Comparison of ENCODE assay signal across 9 mouse cellular contexts in genomic region chr10:74920853-74921567, GRCm38 (mm10). TPM values are rescaled to one million over a fixed set of nuclear protein-coding genes. Genes with fewer than 3 reads are reported as not detected.
DNase-seq lines count a peak whose midpoint lies in the region; ATAC-seq and TF ChIP-seq lines count a peak whose summit lies in the region.
"Had no signal": no experiment of that assay in that cellular context is flagged by ENCODE, and none has a peak within 500 bp of the region (broad histone marks: within the 10 kb centered on the region; RNA-seq: fewer than 3 reads in every experiment).

No protein-coding gene starts in this region.

- WGBS in forebrain, embryonic 16.5 days: 43% methylated on average over 17 of the region's 17 CpGs
- WGBS in intestine, embryonic 15.5 days: 34% methylated on average over 17 of the region's 17 CpGs
- 36% methylated on average over 17 of the region's 17 CpGs for WGBS in liver, postnatal 0 days (ENCODE audit: insufficient replicate concordance)
- 42% methylated on average over 17 of the region's 17 CpGs for WGBS in olfactory bulb, adult 2 months

- no peaks in the 10 kb centered on the region for H3K9me3 ChIP-seq in forebrain, embryonic 16.5 days (ENCODE audit: control insufficient read depth, low read length)
- no peaks in the 10 kb centered on the region for H3K9me3 ChIP-seq in intestine, embryonic 15.5 days
- H3K9me3 ChIP-seq in liver, postnatal 0 days (ENCODE audit: low read length): no peaks in the 10 kb centered on the region
- H3K9me3 ChIP-seq: liver, embryonic 15.5 days had no signal

- peak; percentile 53 for ATAC-seq in forebrain, embryonic 16.5 days
- ATAC-seq in intestine, embryonic 15.5 days: peak; percentile 73
- ATAC-seq in liver, postnatal 0 days: no peak

- no peak overlapping the region for H3K9ac ChIP-seq in forebrain, embryonic 16.5 days (replicated peaks; ENCODE audit: low read depth, low read length)
- H3K9ac ChIP-seq in intestine, embryonic 15.5 days: no peak overlapping the region
- no peak overlapping the region for H3K9ac ChIP-seq in liver, postnatal 0 days (replicated peaks)
- H3K9ac ChIP-seq: liver, embryonic 15.5 days had no signal

- H3K4me2 ChIP-seq in forebrain, embryonic 16.5 days (ENCODE audit: low read length): no peak overlapping the region
- no peak overlapping the region; the same call in 1 of the 2 replicates for H3K4me2 ChIP-seq in intestine, embryonic 15.5 days (replicated peaks)
- no peak overlapping the region for H3K4me2 ChIP-seq in liver, postnatal 0 days (ENCODE audit: low read depth, low read length)
- H3K4me2 ChIP-seq: liver, embryonic 15.5 days had no signal

- H3K4me1 ChIP-seq in forebrain, embryonic 16.5 days (replicated peaks; ENCODE audit: control insufficient read depth, insufficient read depth, low read length): peaks cover 6% of the 10 kb centered on the region; the same call in 1 of the 2 replicates
- peaks cover 4% of the 10 kb centered on the region; the same call in 1 of the 2 replicates for H3K4me1 ChIP-seq in intestine, embryonic 15.5 days (replicated peaks)
- H3K4me1 ChIP-seq in liver, postnatal 0 days (ENCODE audit: insufficient read depth): no peaks in the 10 kb centered on the region
- H3K4me1 ChIP-seq in olfactory bulb, adult 2 months (ENCODE audit: control insufficient read depth, insufficient read depth, low read length): peaks cover 12% of the 10 kb centered on the region
- H3K4me1 ChIP-seq: liver, embryonic 15.5 days had no signal

- TF ChIP-seq EP300 in liver, postnatal 0 days (IDR thresholded peaks at IDR 0.05; ENCODE audit: low read depth): no peak

- no peaks in the 10 kb centered on the region for H3K36me3 ChIP-seq in forebrain, embryonic 16.5 days (ENCODE audit: control insufficient read depth, insufficient read depth)
- H3K36me3 ChIP-seq in intestine, embryonic 15.5 days: no peaks in the 10 kb centered on the region
- H3K36me3 ChIP-seq in liver, postnatal 0 days (replicated peaks; ENCODE audit: insufficient read depth, low read length): no peaks in the 10 kb centered on the region
- H3K36me3 ChIP-seq: liver, embryonic 15.5 days had no signal

- H3K27ac ChIP-seq in forebrain, embryonic 16.5 days (ENCODE audit: low read length): no peak overlapping the region
- H3K27ac ChIP-seq in intestine, embryonic 15.5 days: no peak overlapping the region
- H3K27ac ChIP-seq in liver, postnatal 0 days (ENCODE audit: low read depth): no peak overlapping the region
- H3K27ac ChIP-seq in olfactory bulb, adult 2 months (ENCODE audit: insufficient read depth, low read depth, low read length): no peak overlapping the region
- H3K27ac ChIP-seq: liver, embryonic 15.5 days had no signal

- peak; percentile 84 for TF ChIP-seq CTCF in liver, postnatal 0 days (IDR thresholded peaks at IDR 0.05; ENCODE audit: low read depth)
- peak; percentile 77 for TF ChIP-seq CTCF in olfactory bulb, adult 2 months (IDR thresholded peaks at IDR 0.05; ENCODE audit: insufficient read depth, low read depth, low read length)

- no peaks in the 10 kb centered on the region for H3K27me3 ChIP-seq in forebrain, embryonic 16.5 days (replicated peaks; ENCODE audit: control insufficient read depth, insufficient read depth, low read length)
- H3K27me3 ChIP-seq in intestine, embryonic 15.5 days (replicated peaks): no peaks in the 10 kb centered on the region
- no peaks in the 10 kb centered on the region for H3K27me3 ChIP-seq in liver, postnatal 0 days (ENCODE audit: insufficient read depth, low read length)
- H3K27me3 ChIP-seq: liver, embryonic 15.5 days had no signal

- peak; percentile 56 for DNase-seq in layer of hippocampus, adult 11-12 months (ENCODE audit: low spot score)
- no peak for DNase-seq in layer of hippocampus, postnatal 36 days
- DNase-seq in R1 (ENCODE audit: low read depth, low spot score): peak; percentile 41
- no peak for DNase-seq in liver, postnatal 0 days
- DNase-seq in c-Kit-positive CD71-positive TER-119-positive erythroid progenitor cells, embryonic 14.5 days (ENCODE audit: low spot score): no peak

- TF ChIP-seq POLR2A in olfactory bulb, adult 2 months (IDR thresholded peaks at IDR 0.05; ENCODE audit: insufficient read depth, low read depth, low read length): no peak

- no peak overlapping the region for H3K4me3 ChIP-seq in forebrain, embryonic 16.5 days (replicated peaks; ENCODE audit: low read length)
- no peak overlapping the region for H3K4me3 ChIP-seq in intestine, embryonic 15.5 days (replicated peaks)
- H3K4me3 ChIP-seq in liver, postnatal 0 days (ENCODE audit: low read depth, low read length): no peak overlapping the region
- no peak overlapping the region for H3K4me3 ChIP-seq in olfactory bulb, adult 2 months (ENCODE audit: insufficient read depth, low read depth, low read length)
- H3K4me3 ChIP-seq: liver, embryonic 15.5 days had no signal

RNA-seq across cellular contexts. Expression of gene Gnaz, which starts 46.0 kb away (rescaled TPM):
- 100 to 1,000 TPM; 106 to 108 TPM for total RNA-seq in layer of hippocampus, postnatal 36 days (2021)
- 43.9 and 54.3 TPM in 2 replicates for polyA plus RNA-seq in forebrain, embryonic 16.5 days (2015; fragmentation: Nextera tagmentation; extraction: Ambion mirVana)
- polyA plus RNA-seq in intestine, embryonic 15.5 days (2015; fragmentation: Nextera tagmentation; extraction: Ambion mirVana): 3.5 and 3.6 TPM in 2 replicates
- polyA plus RNA-seq in liver, postnatal 0 days (2015; fragmentation: Nextera tagmentation; extraction: Ambion mirVana): 3.4 and 3.7 TPM in 2 replicates
- not detected in 2 replicates for polyA plus RNA-seq in olfactory bulb, adult 2 months (2012; ENCODE audit: insufficient read depth, insufficient read length, low replicate concordance, missing spikeins)

Comparison
In these comparisons a context has a peak if more than half of its experiments do, and no peak if none do; other contexts are left out.
1. DNase-seq: peak in layer of hippocampus, adult 11-12 months (single experiment) and R1 (single experiment); none in layer of hippocampus, postnatal 36 days (0 of 2), liver, postnatal 0 days (single experiment) and c-Kit-positive CD71-positive TER-119-positive erythroid progenitor cells, embryonic 14.5 days (single experiment).